Mouse (Mus musculus) myocyte (in vitro differentiated cells): ENCODE results near the gene Fgd2.

Experiments
- CEBPB ChIP-seq: IDR thresholded peaks from 2 replicates; pipeline ENCODE4 v1.6.1; 2011; ENCODE audit warnings: mild to moderate bottlenecking, moderate library complexity; ENCODE audit not compliant: poor library complexity, insufficient read depth, severe bottlenecking
- E2F4 ChIP-seq: IDR thresholded peaks from one replicate; pipeline ENCODE4 v1.6.1; 2011; ENCODE audit warnings: mild to moderate bottlenecking, control low read depth, moderate library complexity; ENCODE audit not compliant: insufficient read depth
- MAX ChIP-seq: IDR thresholded peaks from one replicate; pipeline ENCODE4 v1.6.1; 2011; ENCODE audit warnings: low read depth, mild to moderate bottlenecking, control low read depth
- MYOD1 ChIP-seq, 3 experiments: IDR thresholded peaks; one replicate each; pipeline ENCODE4 v1.6.1; 2011; ENCODE audit warnings: control low read depth in 2 of 3, low read depth in 2 of 3, mild to moderate bottlenecking in 2 of 3, moderate library complexity in 1 of 3; ENCODE audit not compliant: insufficient read length in 2 of 3, control insufficient read depth in 1 of 3
- MYOG ChIP-seq, 3 experiments: IDR thresholded peaks; one replicate each; pipeline ENCODE4 v1.6.1; 2011; ENCODE audit warnings: control low read depth in 2 of 3, low read depth in 2 of 3, mild to moderate bottlenecking in 2 of 3; ENCODE audit not compliant: insufficient read length in 2 of 3, control insufficient read depth in 1 of 3, insufficient read depth in 1 of 3
- POLR2A ChIP-seq: IDR thresholded peaks from one replicate; pipeline ENCODE4 v1.6.1; 2011; ENCODE audit warnings: low read depth, mild to moderate bottlenecking, control low read depth, moderate library complexity; ENCODE audit not compliant: insufficient read length
- POLR2AphosphoS2 ChIP-seq: IDR thresholded peaks from one replicate; pipeline ENCODE4 v1.6.1; 2011; ENCODE audit warnings: low read depth, control low read depth; ENCODE audit not compliant: insufficient read length
- REST ChIP-seq: IDR thresholded peaks from one replicate; pipeline ENCODE4 v1.6.1; 2011; ENCODE audit warnings: mild to moderate bottlenecking, control low read depth, moderate library complexity; ENCODE audit not compliant: insufficient read depth, insufficient read length
- SRF ChIP-seq: IDR thresholded peaks from one replicate; pipeline ENCODE4 v1.6.1; 2011; ENCODE audit warnings: low read depth; ENCODE audit not compliant: control insufficient read depth, insufficient read length
- TCF12 ChIP-seq: IDR thresholded peaks from one replicate; pipeline ENCODE4 v1.6.1; 2011; ENCODE audit warnings: mild to moderate bottlenecking, control low read depth; ENCODE audit not compliant: poor library complexity, insufficient read depth, severe bottlenecking
- TCF3 ChIP-seq: IDR thresholded peaks from one replicate; pipeline ENCODE4 v1.6.1; 2011; ENCODE audit warnings: low read depth, control low read depth; ENCODE audit not compliant: insufficient read length
- USF1 ChIP-seq: IDR thresholded peaks from one replicate; pipeline ENCODE4 v1.6.1; 2011; ENCODE audit warnings: low read depth, mild to moderate bottlenecking, control low read depth, moderate library complexity

DNA sequence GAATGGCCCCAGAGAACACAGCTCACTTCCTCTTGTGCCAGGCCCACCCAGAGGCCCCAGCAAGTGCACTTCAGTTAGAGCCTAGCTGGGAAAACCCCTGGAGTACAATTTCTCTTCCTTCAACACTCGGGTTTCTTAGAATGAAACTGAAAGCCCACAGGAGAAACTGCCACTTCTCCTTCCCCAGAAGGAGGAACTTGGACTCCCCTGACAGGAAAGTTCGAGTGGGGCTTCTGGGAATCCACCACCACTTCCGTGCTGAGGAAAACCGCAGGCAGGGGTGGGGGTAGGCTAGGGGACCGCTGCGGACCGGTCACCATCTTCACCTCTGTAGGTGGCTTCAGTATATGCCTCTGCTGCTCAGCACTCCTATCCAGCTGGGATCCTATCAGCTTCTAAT, 34.7 kb downstream of the Fgd2 start:
- TF ChIP-seq POLR2AphosphoS2: no peak
- no peak for TF ChIP-seq E2F4
- TF ChIP-seq POLR2A: no peak
- no peak for TF ChIP-seq USF1
- TF ChIP-seq CEBPB: no peak
- TF ChIP-seq MAX: no peak
- no peak for TF ChIP-seq TCF3
- no peak for TF ChIP-seq MYOD1 (IDR thresholded peaks at IDR 0.05; ENCODE audit: control insufficient read depth in 1 of 3, insufficient read length in 2 of 3, low read depth in 2 of 3)
- TF ChIP-seq MYOG (IDR thresholded peaks at IDR 0.05; ENCODE audit: control insufficient read depth in 1 of 3, insufficient read depth in 1 of 3, insufficient read length in 2 of 3, low read depth in 2 of 3): no peak
- no peak for TF ChIP-seq TCF12
- TF ChIP-seq REST: no peak
- TF ChIP-seq SRF: no peak
